Mouse (Mus musculus) ES-Bruce4 (cell line): ENCODE results near the gene Diaph3.

Experiments
- CTCF ChIP-seq: IDR thresholded peaks from one replicate; pipeline ENCODE4 v1.8.1; 2011; ENCODE audit warnings: low read depth, low read length
- POLR2A ChIP-seq: IDR thresholded peaks from one replicate; pipeline ENCODE4 v1.8.1; 2011; ENCODE audit warnings: low read length; ENCODE audit not compliant: insufficient read depth

DNA sequence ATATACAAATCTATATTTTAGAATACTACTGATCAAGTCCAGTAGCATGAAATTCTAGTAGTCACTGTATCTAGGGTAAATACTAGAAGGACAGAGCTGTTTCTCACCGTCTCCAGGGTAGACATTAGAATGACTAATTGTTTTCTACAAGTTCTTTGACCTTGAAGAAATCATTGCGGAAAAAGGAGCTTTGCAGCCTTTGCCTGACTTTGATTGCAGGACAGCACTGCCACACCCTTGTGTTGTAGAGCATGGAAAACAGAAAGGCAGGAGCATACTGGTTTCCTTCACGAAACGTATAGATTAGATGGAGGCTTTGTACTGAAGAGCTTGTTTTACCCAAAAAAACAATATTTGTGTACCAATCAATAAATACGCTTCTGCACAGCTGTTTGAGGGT lies 52.6 kb downstream of the Diaph3 start:
- no peak for TF ChIP-seq POLR2A
- no peak for TF ChIP-seq CTCF
